Mouse (Mus musculus): ENCODE measurements around the gene Colec11. TPM values are rescaled to one million over a fixed set of nuclear protein-coding genes. Genes with fewer than 3 reads are reported as not detected.

Colec11 gene
- 17.5 TPM in 2 replicates for polyA plus RNA-seq (2015; fragmentation: Nextera tagmentation; extraction: Ambion mirVana)

DNA sequence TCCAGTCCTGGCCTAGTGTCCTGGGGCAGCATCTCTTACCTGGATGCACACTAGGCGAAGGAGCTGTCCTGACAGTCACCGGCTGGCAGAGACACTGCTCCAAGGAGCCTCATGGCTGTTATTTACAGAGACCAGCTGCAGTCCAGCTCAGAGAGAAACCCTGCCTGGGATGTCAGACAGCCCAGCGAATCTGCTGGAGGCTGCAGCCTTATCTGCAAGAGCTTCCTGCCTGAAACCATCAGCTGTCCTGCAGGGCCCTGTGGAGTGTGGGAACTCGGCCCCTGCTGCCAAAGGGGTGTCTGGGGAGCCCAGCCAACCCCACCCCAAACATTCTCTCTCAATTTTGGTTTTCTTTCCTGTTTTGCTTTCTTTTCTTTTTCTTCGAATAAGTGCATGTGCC is at the start of gene Colec11:
TSS of gene Colec11 (minus strand) at position 183 of the 400 bp plus-strand sequence.
- no peaks in the 10 kb centered on the region for H3K9me3 ChIP-seq (replicated peaks)
- no peak within 1 kb of the TSS for H3K4me3 ChIP-seq
- WGBS, result 19% methylated on average over 5 of the region's 5 CpGs
- H3K4me2 ChIP-seq, result peak within 1 kb of the TSS; percentile 48
- no peaks in the 10 kb centered on the region for H3K27me3 ChIP-seq
- ATAC-seq (replicated peaks; ENCODE audit: insufficient number of reproducible peaks, insufficient read depth, low FRiP score, low read depth), result peak; percentile 68
- peaks cover 3% of the 10 kb centered on the region; the same call in 1 of the 2 replicates for H3K36me3 ChIP-seq
- H3K9ac ChIP-seq, result no peak within 1 kb of the TSS
- H3K4me1 ChIP-seq (replicated peaks), result peaks cover 22% of the 10 kb centered on the region
- H3K27ac ChIP-seq, result peak within 1 kb of the TSS; percentile 50

GRCm38 (mm10) chr12:28667287-28667686 is 44.1 kb upstream of the Colec11 start:
- Histone ChIP-seq H3K4me2 (no peak overlapping the region), H3K4me1 (replicated peaks) (0 out of 2 replicates have a peak, but pooled peaks cover 7% of the 10 kb centered on the region), H3K36me3 (no peaks in the 10 kb centered on the region), H3K27me3 (no peaks in the 10 kb centered on the region), H3K4me3 (no peak overlapping the region), H3K9me3 (replicated peaks) (no peaks in the 10 kb centered on the region), H3K9ac (no peak overlapping the region), H3K27ac (no peak overlapping the region)
- ATAC-seq (replicated peaks; ENCODE audit: insufficient number of reproducible peaks, insufficient read depth, low FRiP score, low read depth), result no peak
- 17% methylated on average over 8 of the region's 8 CpGs for WGBS

DNA sequence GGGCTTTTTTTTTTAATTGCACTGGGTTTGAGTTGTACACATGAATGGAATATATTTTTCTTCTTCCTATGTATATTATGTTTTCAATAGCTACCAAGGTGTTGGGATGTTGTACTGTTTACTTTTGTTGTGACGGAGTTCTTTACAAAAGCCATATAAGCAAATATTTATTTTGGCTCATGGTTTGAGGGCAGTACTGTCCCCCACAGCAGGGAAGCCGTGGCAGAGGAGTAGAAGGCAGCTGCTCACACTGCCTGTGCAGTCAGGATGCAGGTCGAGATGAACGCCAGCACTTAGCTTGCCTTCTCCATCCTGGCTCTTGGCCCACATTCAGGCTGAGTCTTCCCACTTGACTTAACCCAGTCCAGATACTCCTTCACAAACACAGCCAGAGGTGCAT is 43.6 kb upstream of the Colec11 start:
- Histone ChIP-seq H3K9ac (no peak overlapping the region), H3K27me3 (no peaks in the 10 kb centered on the region), H3K27ac (no peak overlapping the region), H3K9me3 (replicated peaks) (no peaks in the 10 kb centered on the region), H3K36me3 (no peaks in the 10 kb centered on the region), H3K4me2 (no peak overlapping the region), H3K4me1 (replicated peaks) (0 out of 2 replicates have a peak, but pooled peaks cover 7% of the 10 kb centered on the region), H3K4me3 (no peak overlapping the region)
- WGBS, result 47% methylated on average over 4 of the region's 4 CpGs
- ATAC-seq (replicated peaks; ENCODE audit: insufficient number of reproducible peaks, insufficient read depth, low FRiP score, low read depth), result no peak

DNA sequence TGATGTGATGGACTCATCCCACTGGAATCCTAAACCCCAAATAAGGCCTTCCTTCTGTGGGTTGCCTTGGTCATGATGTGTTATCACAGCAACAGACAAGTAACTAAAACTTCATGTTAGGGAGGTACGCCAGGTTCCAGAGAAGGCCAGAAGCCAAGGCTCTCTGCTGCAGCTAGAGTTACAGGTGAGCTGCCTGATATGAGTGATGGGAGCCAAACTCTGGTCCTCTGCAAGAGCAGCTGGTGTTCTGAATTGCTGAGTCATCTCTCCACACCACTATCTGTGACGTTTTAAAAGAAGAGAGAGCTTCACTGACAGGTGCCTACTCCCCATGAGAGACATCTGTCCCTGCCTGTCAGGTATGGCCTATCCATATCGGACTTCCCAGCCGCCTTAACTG is 39.5 kb upstream of the Colec11 start:
- Histone ChIP-seq H3K27ac (no peak overlapping the region), H3K27me3 (no peaks in the 10 kb centered on the region), H3K36me3 (peaks cover 29% of the 10 kb centered on the region; the same call in 1 of the 2 replicates), H3K9ac (no peak overlapping the region), H3K4me3 (no peak overlapping the region), H3K4me2 (no peak overlapping the region), H3K9me3 (replicated peaks) (no peaks in the 10 kb centered on the region), H3K4me1 (replicated peaks) (0 out of 2 replicates have a peak, but pooled peaks cover 7% of the 10 kb centered on the region)
- no peak for ATAC-seq (replicated peaks; ENCODE audit: insufficient number of reproducible peaks, insufficient read depth, low FRiP score, low read depth)
- WGBS, result 82% methylated on average over 4 of the region's 4 CpGs

- Histone ChIP-seq H3K4me3 (peak within 1 kb of the TSS; percentile 90), H3K4me1 (replicated peaks) (peaks cover 12% of the 10 kb centered on the region), H3K9ac (peak within 1 kb of the TSS; percentile 76), H3K36me3 (peaks cover 7% of the 10 kb centered on the region; the same call in 1 of the 2 replicates), H3K9me3 (replicated peaks) (no peaks in the 10 kb centered on the region), H3K27me3 (no peaks in the 10 kb centered on the region), H3K27ac (peak within 1 kb of the TSS; percentile 50), H3K4me2 (peak within 1 kb of the TSS; percentile 69)
- 1% methylated on average over 52 of the region's 52 CpGs for WGBS
- peak; percentile 85 for ATAC-seq (replicated peaks; ENCODE audit: insufficient number of reproducible peaks, insufficient read depth, low FRiP score, low read depth)
Measured at GRCm38 (mm10) chr12:28649141-28650110, 26.2 kb upstream of the Colec11 start, which contains the start of gene Rnaseh1. Gene Rnaseh1, plus strand, starts transcription at chr12:28649602.

GRCm38 (mm10) chr12:28638778-28639177 is 15.6 kb upstream of the Colec11 start:
- Histone ChIP-seq H3K4me2 (no peak overlapping the region), H3K36me3 (peaks cover 8% of the 10 kb centered on the region), H3K27ac (no peak overlapping the region), H3K4me3 (no peak overlapping the region), H3K27me3 (peaks cover 7% of the 10 kb centered on the region; the same call in 1 of the 2 replicates), H3K9me3 (replicated peaks) (no peaks in the 10 kb centered on the region), H3K4me1 (replicated peaks) (peaks cover 13% of the 10 kb centered on the region), H3K9ac (no peak overlapping the region)
- 61% methylated on average over 2 of the region's 2 CpGs for WGBS
- no peak for ATAC-seq (replicated peaks; ENCODE audit: insufficient number of reproducible peaks, insufficient read depth, low FRiP score, low read depth)

GRCm38 (mm10) chr12:28636543-28636942 is 13.4 kb upstream of the Colec11 start:
- H3K27me3 ChIP-seq, result no peaks in the 10 kb centered on the region
- peak overlapping the region; percentile 63 for H3K4me2 ChIP-seq
- ATAC-seq (replicated peaks; ENCODE audit: insufficient number of reproducible peaks, insufficient read depth, low FRiP score, low read depth), result no peak
- H3K4me1 ChIP-seq (replicated peaks), result peaks cover 22% of the 10 kb centered on the region
- H3K36me3 ChIP-seq, result peaks cover 30% of the 10 kb centered on the region
- H3K27ac ChIP-seq, result no peak overlapping the region
- no peaks in the 10 kb centered on the region for H3K9me3 ChIP-seq (replicated peaks)
- H3K4me3 ChIP-seq, result peak overlapping the region; percentile 80
- H3K9ac ChIP-seq, result no peak overlapping the region
- WGBS, result 82% methylated on average over 6 of the region's 6 CpGs

GRCm38 (mm10) chr12:28635535-28636476 is 12.6 kb upstream of the Colec11 start, which contains the start of gene Rps7:
Gene Rps7, minus strand, starts transcription at chr12:28635953.
- Histone ChIP-seq H3K4me1 (replicated peaks) (peaks cover 22% of the 10 kb centered on the region), H3K4me2 (peak within 1 kb of the TSS; percentile 63), H3K27ac (peak within 1 kb of the TSS; percentile 82), H3K9ac (peak within 1 kb of the TSS; percentile 97), H3K9me3 (replicated peaks) (no peaks in the 10 kb centered on the region), H3K27me3 (no peaks in the 10 kb centered on the region), H3K4me3 (peak within 1 kb of the TSS; percentile 80), H3K36me3 (peaks cover 37% of the 10 kb centered on the region)
- WGBS, result 4% methylated on average over 69 of the region's 69 CpGs
- ATAC-seq (replicated peaks; ENCODE audit: insufficient number of reproducible peaks, insufficient read depth, low FRiP score, low read depth), result peak; percentile 94

- WGBS, result 1% methylated on average over 23 of the region's 23 CpGs
- H3K4me2 ChIP-seq, result peak overlapping the region; percentile 63
- H3K4me1 ChIP-seq (replicated peaks), result peaks cover 22% of the 10 kb centered on the region
- no peaks in the 10 kb centered on the region for H3K9me3 ChIP-seq (replicated peaks)
- peak overlapping the region; percentile 97 for H3K9ac ChIP-seq
- peaks cover 45% of the 10 kb centered on the region for H3K36me3 ChIP-seq
- no peaks in the 10 kb centered on the region for H3K27me3 ChIP-seq
- peak overlapping the region; percentile 80 for H3K4me3 ChIP-seq
- H3K27ac ChIP-seq, result peak overlapping the region; percentile 82
- no peak; the same call in 1 of the 2 replicates for ATAC-seq (replicated peaks; ENCODE audit: insufficient number of reproducible peaks, insufficient read depth, low FRiP score, low read depth)
Measured at GRCm38 (mm10) chr12:28635058-28635534, 11.9 kb upstream of the Colec11 start.

DNA sequence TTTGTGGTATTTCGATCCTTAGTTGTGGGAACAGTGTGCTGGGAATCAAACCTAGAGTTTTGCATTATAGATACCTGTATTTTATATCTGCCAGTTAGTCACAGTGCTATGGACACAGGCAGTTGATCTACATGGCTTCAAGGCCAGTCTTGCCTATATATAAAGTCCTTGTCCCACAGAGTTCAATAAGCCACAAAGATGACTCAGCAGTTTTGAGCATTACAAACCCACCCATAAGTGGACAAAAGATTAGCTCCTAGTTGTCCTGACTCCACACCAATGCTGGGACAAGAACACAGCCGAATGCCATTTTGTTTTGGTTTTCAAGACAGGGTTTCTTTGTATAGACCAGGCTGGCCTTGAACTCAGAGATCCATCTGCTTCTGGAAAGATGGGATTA is 5.3 kb upstream of the Colec11 start:
- Histone ChIP-seq H3K4me3 (no peak overlapping the region), H3K9me3 (replicated peaks) (no peaks in the 10 kb centered on the region), H3K27me3 (no peaks in the 10 kb centered on the region), H3K4me2 (no peak overlapping the region), H3K4me1 (replicated peaks) (peaks cover 5% of the 10 kb centered on the region), H3K27ac (no peak overlapping the region), H3K9ac (no peak overlapping the region), H3K36me3 (peaks cover 55% of the 10 kb centered on the region)
- 86% methylated on average over 2 of the region's 2 CpGs for WGBS
- no peak for ATAC-seq (replicated peaks; ENCODE audit: insufficient number of reproducible peaks, insufficient read depth, low FRiP score, low read depth)

Data from heart, embryonic 15.5 days (tissue).